Mouse (Mus musculus): ENCODE data around the gene Hsp90b1.

GRCm38 (mm10) chr10:86744306-86744705 is 39.0 kb upstream of the Hsp90b1 start:
- TF ChIP-seq CTCF (IDR thresholded peaks at IDR 0.05; ENCODE audit: extremely low read depth, insufficient read length, insufficient replicate concordance, low read depth, low read length), result no peak
- no peak for TF ChIP-seq POLR2A (IDR thresholded peaks at IDR 0.05; ENCODE audit: low read depth, low read length)
